Mouse (Mus musculus) MEL (cell line): ENCODE data around the gene Lrsam1. TPM values are rescaled to one million over a fixed set of nuclear protein-coding genes. Genes with fewer than 3 reads are reported as not detected.

ENCODE experiments used
- DNase-seq: peaks from one replicate; pipeline ENCODE4 v3.0.0; 2011; ENCODE audit warnings: low read depth, low spot score
- H3K27ac ChIP-seq: 2 replicates; pipeline ENCODE4 v1.5.1; 2012; ENCODE audit warnings: low read depth, mild to moderate bottlenecking, control low read depth, low read length, moderate library complexity; ENCODE audit not compliant: control insufficient read depth
- H3K27me3 ChIP-seq, 2 experiments: fragments of 150-350 bp in 1 of 2; sonication (generic) in 1 of 2; 2 replicates each; pipeline ENCODE4 v1.6.1; 2012; ENCODE audit warnings: low read length in 2 of 2, mild to moderate bottlenecking in 2 of 2, improper control_type of control experiment in 1 of 2, moderate library complexity in 1 of 2; ENCODE audit not compliant: insufficient read depth in 2 of 2, control insufficient read depth in 1 of 2
- H3K36me3 ChIP-seq, 2 experiments: 2 replicates each; pipeline ENCODE4 v1.6.1; 2012 to 2014; ENCODE audit warnings: low read length in 2 of 2, improper control_type of control experiment in 1 of 2, inconsistent platforms in 1 of 2, mild to moderate bottlenecking in 1 of 2; ENCODE audit not compliant: insufficient read depth in 2 of 2, control insufficient read depth in 1 of 2
- H3K4me1 ChIP-seq, 2 experiments: fragments of 150-350 bp in 1 of 2; sonication (generic) in 1 of 2; 2 replicates each; pipeline ENCODE4 v1.6.1; 2012; ENCODE audit warnings: low read length in 2 of 2, improper control_type of control experiment in 1 of 2, mild to moderate bottlenecking in 1 of 2; ENCODE audit not compliant: insufficient read depth in 2 of 2, control insufficient read depth in 1 of 2
- H3K4me3 ChIP-seq, 2 experiments: fragments of 150-350 bp in 1 of 2; sonication (generic) in 1 of 2; 2 replicates each; pipeline ENCODE4 v1.5.1; 2012; ENCODE audit warnings: low read depth in 2 of 2, low read length in 2 of 2, mild to moderate bottlenecking in 2 of 2, moderate library complexity in 2 of 2, control low read depth in 1 of 2, improper control_type of control experiment in 1 of 2; ENCODE audit not compliant: control insufficient read depth in 1 of 2, insufficient read depth in 1 of 2
- H3K79me2 ChIP-seq: 2 replicates; pipeline ENCODE4 v1.6.1; 2012; ENCODE audit warnings: mild to moderate bottlenecking, low read length, moderate library complexity; ENCODE audit not compliant: control insufficient read depth, poor library complexity, insufficient read depth
- H3K9ac ChIP-seq: 2 replicates; pipeline ENCODE4 v1.6.1; 2012; ENCODE audit warnings: low read depth, mild to moderate bottlenecking, control low read depth, low read length, moderate library complexity; ENCODE audit not compliant: control insufficient read depth, poor library complexity, severe bottlenecking
- H3K9me3 ChIP-seq: fragments of 150-350 bp; sonication (generic); replicated peaks from 2 replicates; pipeline ENCODE4 v1.6.1; 2012; ENCODE audit warnings: mild to moderate bottlenecking, low read length, improper control_type of control experiment, moderate library complexity; ENCODE audit not compliant: insufficient read depth
- CHD1 ChIP-seq: IDR thresholded peaks from 2 replicates; pipeline ENCODE4 v1.6.1; 2012; ENCODE audit warnings: low read depth, mild to moderate bottlenecking, inconsistent platforms, low read length, improper control_type of control experiment
- CTCF ChIP-seq, 3 experiments: IDR thresholded peaks in 2 of 3; conservative IDR thresholded peaks in 1 of 3; 2 replicates each; pipeline ENCODE4 v1.5.1; 2011 to 2012; ENCODE audit warnings: low read length in 3 of 3, low read depth in 2 of 3, mild to moderate bottlenecking in 2 of 3, improper control_type of control experiment in 1 of 3, inconsistent platforms in 1 of 3, mixed read lengths in 1 of 3, moderate library complexity in 1 of 3; ENCODE audit not compliant: control insufficient read depth in 1 of 3, insufficient read depth in 1 of 3, poor library complexity in 1 of 3, severe bottlenecking in 1 of 3
- EP300 ChIP-seq, 2 experiments: IDR thresholded peaks; 2 replicates each; pipeline ENCODE4 v1.6.1; 2011; ENCODE audit warnings: improper control_type of control experiment in 2 of 2, low read length in 2 of 2, low read depth in 1 of 2, mild to moderate bottlenecking in 1 of 2
- GATA1 ChIP-seq: IDR thresholded peaks from 2 replicates; pipeline ENCODE4 v1.6.1; 2011; ENCODE audit warnings: low read depth, low read length, improper control_type of control experiment
- JUND ChIP-seq: IDR thresholded peaks from 2 replicates; pipeline ENCODE4 v1.6.1; 2011; ENCODE audit warnings: low read depth, mild to moderate bottlenecking, improper control_type of control experiment, low read length
- MAFK ChIP-seq: IDR thresholded peaks from 2 replicates; pipeline ENCODE4 v1.6.1; 2011; ENCODE audit warnings: low read depth, mild to moderate bottlenecking, low read length, improper control_type of control experiment, borderline replicate concordance
- MAZ ChIP-seq: IDR thresholded peaks from 2 replicates; pipeline ENCODE4 v1.6.1; 2012; ENCODE audit warnings: low read depth, mild to moderate bottlenecking, inconsistent platforms, low read length, improper control_type of control experiment
- MEF2A ChIP-seq: IDR thresholded peaks from 2 replicates; pipeline ENCODE4 v1.6.1; 2014; ENCODE audit warnings: low read depth, mild to moderate bottlenecking, inconsistent platforms, low read length, improper control_type of control experiment; ENCODE audit not compliant: poor library complexity, insufficient replicate concordance, severe bottlenecking; ENCODE audit errors: extremely low read depth
- MYB ChIP-seq: IDR thresholded peaks from 2 replicates; pipeline ENCODE4 v1.6.1; 2011; ENCODE audit warnings: mild to moderate bottlenecking, low read depth, low read length, improper control_type of control experiment
- MYC ChIP-seq: IDR thresholded peaks from 2 replicates; pipeline ENCODE4 v1.6.1; 2011; ENCODE audit warnings: low read depth, mild to moderate bottlenecking, low read length, improper control_type of control experiment, moderate library complexity
- NELFE ChIP-seq: IDR thresholded peaks from 2 replicates; pipeline ENCODE4 v1.6.1; 2011; ENCODE audit warnings: low read depth, low read length, improper control_type of control experiment
- POLR2A ChIP-seq, 2 experiments: IDR thresholded peaks; 2 replicates each; pipeline ENCODE4 v1.6.1; 2011 to 2012; ENCODE audit warnings: low read length in 2 of 2, mild to moderate bottlenecking in 2 of 2, control low read depth in 1 of 2, improper control_type of control experiment in 1 of 2, low read depth in 1 of 2, moderate library complexity in 1 of 2; ENCODE audit not compliant: control insufficient read depth in 1 of 2, insufficient read depth in 1 of 2, poor library complexity in 1 of 2
- POLR2AphosphoS5 ChIP-seq: IDR thresholded peaks from 2 replicates; pipeline ENCODE4 v1.6.1; 2012; ENCODE audit warnings: low read depth, borderline replicate concordance, mild to moderate bottlenecking, inconsistent platforms, low read length, moderate library complexity, mixed read lengths
- RAD21 ChIP-seq: IDR thresholded peaks from 2 replicates; pipeline ENCODE4 v1.6.1; 2011; ENCODE audit warnings: mild to moderate bottlenecking, low read depth, low read length, improper control_type of control experiment
- SIN3A ChIP-seq: IDR thresholded peaks from 2 replicates; pipeline ENCODE4 v1.6.1; 2012; ENCODE audit warnings: low read length, improper control_type of control experiment, inconsistent platforms
- SMC3 ChIP-seq: IDR thresholded peaks from 2 replicates; pipeline ENCODE4 v1.6.1; 2011; ENCODE audit warnings: low read depth, low read length, improper control_type of control experiment
- TBP ChIP-seq: IDR thresholded peaks from 2 replicates; pipeline ENCODE4 v1.8.0; 2011; ENCODE audit warnings: low read depth, low read length, improper control_type of control experiment
- UBTF ChIP-seq: IDR thresholded peaks from 2 replicates; pipeline ENCODE4 v1.6.1; 2012; ENCODE audit warnings: low read depth, mild to moderate bottlenecking, inconsistent platforms, low read length, improper control_type of control experiment, moderate library complexity, borderline replicate concordance; ENCODE audit not compliant: insufficient read depth
- ZMIZ1 ChIP-seq: IDR thresholded peaks from 2 replicates; pipeline ENCODE4 v1.6.1; 2012; ENCODE audit warnings: low read depth, mild to moderate bottlenecking, inconsistent platforms, low read length, improper control_type of control experiment, moderate library complexity
- ZNF384 ChIP-seq: IDR thresholded peaks from 2 replicates; pipeline ENCODE4 v1.6.1; 2012; ENCODE audit warnings: low read depth, mild to moderate bottlenecking, inconsistent platforms, low read length, improper control_type of control experiment
- polyA plus RNA-seq, 2 experiments: library from polyadenylated mRNA; stranded (reverse) in 1 of 2; unstranded in 1 of 2; fragments of >175 nt in 1 of 2; fragments of >200 nt in 1 of 2; gene quantifications; 2 replicates each; pipeline versions ENCODE4 v1.2.1 to v1.2.4; 2012; ENCODE audit warnings: low replicate concordance in 2 of 2, low read depth in 1 of 2; ENCODE audit not compliant: insufficient read length in 2 of 2, insufficient read depth in 1 of 2, missing spikeins in 1 of 2
- total RNA-seq: library from RNA; depleted of rRNA; stranded (reverse); fragments of 300-350 nt; gene quantifications from 2 replicates; pipeline ENCODE4 v1.2.3, GENCODE M21; 2012

The Lrsam1 gene
- total and polyA plus RNA-seq, 3 experiments: 14.2 to 17.9 TPM; not detected in 1

DNA sequence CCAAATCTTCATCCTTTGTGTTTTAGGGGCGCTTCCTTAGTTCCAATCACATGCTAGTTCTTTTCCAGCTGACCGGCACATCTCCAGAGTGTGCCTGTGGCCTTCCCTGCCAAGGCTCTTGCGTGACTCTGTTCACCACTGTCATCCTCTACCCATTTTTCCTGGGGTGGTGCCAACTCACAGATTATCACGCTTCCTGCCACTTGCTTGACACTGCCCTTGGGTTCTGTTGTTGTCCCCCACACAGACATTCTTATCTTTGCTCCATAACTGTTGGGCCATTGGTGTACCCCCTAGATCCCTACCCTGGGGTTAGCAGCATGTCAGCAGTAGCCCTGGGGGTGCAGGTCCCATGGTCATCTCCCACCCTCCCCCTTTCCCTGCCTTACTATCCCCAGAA is 57.9 kb downstream of the Lrsam1 start (continued):
- TF ChIP-seq MEF2A: no peak

DNA sequence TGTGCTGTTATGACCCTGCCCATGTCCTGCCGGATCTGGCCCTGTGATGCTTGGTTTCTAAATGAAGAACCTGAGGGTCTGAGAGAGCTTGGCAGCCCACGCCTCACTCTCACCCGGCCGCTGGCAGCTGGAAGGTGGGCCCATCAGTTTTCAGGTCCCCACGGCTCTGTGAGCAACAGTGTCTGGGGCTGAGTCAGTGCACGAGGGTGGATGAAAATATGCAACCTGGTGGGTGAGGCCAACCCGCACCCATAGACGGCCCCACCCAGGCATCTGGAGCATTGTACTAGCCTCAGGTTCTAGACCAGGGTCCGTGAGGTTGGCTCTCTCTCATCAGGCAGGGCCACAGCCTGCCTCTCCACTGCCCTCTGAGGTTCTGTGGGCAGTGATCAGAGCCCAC is 59.3 kb downstream of the Lrsam1 start:
- Histone ChIP-seq H3K4me1 (peaks cover 16 to 41% of the 10 kb centered on the region in 2 experiments), H3K4me3 (no peak overlapping the region), H3K27ac (no peak overlapping the region), H3K36me3 (peaks cover 0 to 21% of the 10 kb centered on the region in 2 experiments; a peak in 2 of 4 replicates), H3K79me2 (no peaks in the 10 kb centered on the region), H3K27me3 (no peaks in the 10 kb centered on the region), H3K9ac (no peak overlapping the region)
- no peak for DNase-seq
- TF ChIP-seq ZMIZ1 (no peak), EP300 (IDR thresholded peaks at IDR 0.05; ENCODE audit: low read depth in 1 of 2, low read length in 2 of 2) (no peak)
- TF ChIP-seq, all 39 proteins: peak for 0
- no peaks in the 10 kb centered on the region for H3K9me3 ChIP-seq

DNA sequence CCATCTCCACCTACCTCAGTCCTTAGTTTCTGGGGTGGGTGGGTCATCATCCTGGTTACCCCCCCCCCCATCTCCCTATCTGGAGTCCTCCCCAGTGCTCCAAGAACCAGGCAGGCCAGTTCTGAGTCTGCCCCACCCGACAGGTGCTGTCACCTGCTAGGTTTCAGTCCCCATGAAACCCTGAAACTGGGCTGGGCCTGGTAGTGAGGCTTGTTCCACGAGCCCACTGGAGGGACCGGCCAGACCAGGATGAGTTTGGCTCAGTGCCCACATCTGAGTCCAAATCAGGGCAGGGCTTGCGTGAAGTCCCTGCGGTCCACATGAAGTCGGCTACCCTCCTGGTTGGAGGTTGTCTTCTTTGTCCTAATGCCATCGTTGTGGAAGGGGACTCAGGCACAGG is 62.4 kb downstream of the Lrsam1 start:
- Histone ChIP-seq H3K27me3 (no peaks in the 10 kb centered on the region), H3K27ac (no peak overlapping the region), H3K36me3 (peaks cover 0 to 24% of the 10 kb centered on the region in 2 experiments; a peak in 2 of 4 replicates), H3K79me2 (no peaks in the 10 kb centered on the region), H3K4me1 (peaks cover 16 to 39% of the 10 kb centered on the region in 2 experiments)
- no peak for DNase-seq
- no peak for TF ChIP-seq MAFK
- TF ChIP-seq, all 39 proteins: peak for 0
- Histone ChIP-seq H3K9me3 (no peaks in the 10 kb centered on the region), H3K9ac (no peak overlapping the region), H3K4me3 (no peak overlapping the region)

DNA sequence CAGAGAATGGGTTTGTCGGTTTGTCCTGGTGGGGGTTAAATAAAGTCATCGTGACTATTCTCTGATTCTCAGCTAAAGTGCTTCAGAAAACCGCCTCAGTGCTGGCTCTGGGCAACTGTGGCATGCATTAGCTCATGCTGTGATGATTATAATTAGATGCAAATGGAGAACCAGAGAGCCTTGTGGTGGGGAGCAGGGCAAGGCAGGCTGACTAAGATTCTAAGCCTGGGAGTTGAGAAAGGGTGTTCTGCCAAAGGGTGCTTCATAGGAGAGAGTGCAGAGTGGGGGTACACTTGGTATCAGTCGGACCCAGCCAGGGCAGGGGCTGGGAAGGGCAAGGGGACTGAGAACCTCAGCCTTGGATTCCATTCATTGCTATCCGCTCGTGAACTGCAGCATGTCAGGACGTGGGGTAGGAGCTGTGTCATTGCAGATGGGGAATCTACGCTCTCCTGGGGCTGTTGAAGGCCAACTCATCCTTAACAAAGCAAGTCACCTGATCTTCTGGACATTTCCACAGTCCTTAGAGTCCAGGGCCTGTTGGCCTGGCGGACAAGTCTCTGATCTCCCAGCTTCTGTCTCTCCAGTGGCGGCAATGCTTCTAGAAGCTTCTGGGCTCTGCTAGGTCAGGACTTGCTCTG is 64.8 kb downstream of the Lrsam1 start:
- Histone ChIP-seq H3K27ac (no peak overlapping the region), H3K27me3 (no peaks in the 10 kb centered on the region), H3K4me3 (no peak overlapping the region), H3K9ac (no peak overlapping the region), H3K36me3 (peaks cover 0 to 36% of the 10 kb centered on the region in 2 experiments; a peak in 2 of 4 replicates), H3K4me1 (peaks cover 18 to 47% of the 10 kb centered on the region in 2 experiments), H3K9me3 (no peaks in the 10 kb centered on the region), H3K79me2 (no peaks in the 10 kb centered on the region)
- no peak for DNase-seq
- no peak for TF ChIP-seq POLR2A (IDR thresholded peaks at IDR 0.05; ENCODE audit: control insufficient read depth in 1 of 2, insufficient read depth in 1 of 2, low read depth in 1 of 2, low read length in 2 of 2, poor library complexity in 1 of 2)
- no peak for TF ChIP-seq UBTF
- no peak for TF ChIP-seq CHD1
- TF ChIP-seq RAD21: no peak
- no peak for TF ChIP-seq GATA1
- TF ChIP-seq EP300 (IDR thresholded peaks at IDR 0.05; ENCODE audit: low read depth in 1 of 2, low read length in 2 of 2): no peak
- TF ChIP-seq POLR2AphosphoS5: no peak
- no peak for TF ChIP-seq JUND
- no peak for TF ChIP-seq SMC3
- no peak for TF ChIP-seq TBP
- no peak for TF ChIP-seq MYB
- no peak for TF ChIP-seq CTCF (IDR thresholded peaks at IDR 0.05 in 2 of 3, conservative IDR thresholded peaks at IDR 0.05 in 1 of 3; ENCODE audit: control insufficient read depth in 1 of 3, insufficient read depth in 1 of 3, low read depth in 2 of 3, low read length in 3 of 3, poor library complexity in 1 of 3, severe bottlenecking in 1 of 3)
- no peak for TF ChIP-seq ZNF384
- no peak for TF ChIP-seq MAZ
- no peak for TF ChIP-seq NELFE
- no peak for TF ChIP-seq SIN3A
- no peak for TF ChIP-seq MYC
